11 mouse cellular contexts compared by ENCODE assay signal in genomic region chr7:5038940-5039339, GRCm38 (mm10). TPM values are rescaled to one million over a fixed set of nuclear protein-coding genes. Genes with fewer than 3 reads are reported as not detected.
DNase-seq lines count a peak whose midpoint lies in the region; ATAC-seq and TF ChIP-seq lines count a peak whose summit lies in the region.
"Had no signal": no experiment of that assay in that cellular context is flagged by ENCODE, and none has a peak within 500 bp of the region (broad histone marks: within the 10 kb centered on the region; RNA-seq: fewer than 3 reads in every experiment).

No protein-coding gene starts in this region.

- H3K9me3 ChIP-seq in heart, embryonic 10.5 days, result no peaks in the 10 kb centered on the region
- no peaks in the 10 kb centered on the region for H3K9me3 ChIP-seq in CH12.LX (replicated peaks; ENCODE audit: low read length)
- no peaks in the 10 kb centered on the region for H3K9me3 ChIP-seq in forebrain, embryonic 14.5 days (replicated peaks; ENCODE audit: control insufficient read depth, low read length)
- no peaks in the 10 kb centered on the region for H3K9me3 ChIP-seq in liver, embryonic 16.5 days (replicated peaks; ENCODE audit: control insufficient read depth, low read length)

- dilution Hi-C loops in CH12.LX (cut with MboI; ENCODE audit: extremely low pct_ligation_motif_present, extremely low pct_unique_long_range_greater_than_20kb, low sequenced_read_pairs), result no loop called here

- TF ChIP-seq EP300 in CH12.LX (IDR thresholded peaks at IDR 0.05; ENCODE audit: low read length), result no peak

- TF ChIP-seq CTCF in CH12.LX (conservative IDR thresholded peaks at IDR 0.05 in 1 of 2, IDR thresholded peaks at IDR 0.05 in 1 of 2; ENCODE audit: low read depth in 2 of 2, low read length in 2 of 2), result no peak

- intact Hi-C loops in left cerebral cortex, postnatal 14 days (cut with DNase I), result no loop called here

- peaks cover 35% of the 10 kb centered on the region for H3K36me3 ChIP-seq in heart, embryonic 10.5 days
- peaks cover 0 to 32% of the 10 kb centered on the region in 2 experiments for H3K36me3 ChIP-seq in CH12.LX (replicated peaks in 1 of 2; ENCODE audit: control insufficient read depth in 1 of 2, insufficient read depth in 1 of 2, low read length in 1 of 2)
- H3K36me3 ChIP-seq in forebrain, embryonic 14.5 days (ENCODE audit: control insufficient read depth, insufficient read depth, low read length), result peaks cover 14% of the 10 kb centered on the region
- no peaks in the 10 kb centered on the region for H3K36me3 ChIP-seq in liver, embryonic 16.5 days (ENCODE audit: control insufficient read depth, insufficient read depth)

- H3K27me3 ChIP-seq in heart, embryonic 10.5 days (ENCODE audit: insufficient read depth, poor library complexity, severe bottlenecking), result no peaks in the 10 kb centered on the region
- no peaks in the 10 kb centered on the region for H3K27me3 ChIP-seq in CH12.LX (replicated peaks)
- H3K27me3 ChIP-seq in forebrain, embryonic 14.5 days (replicated peaks; ENCODE audit: control insufficient read depth, insufficient read depth, low read length), result no peaks in the 10 kb centered on the region
- no peaks in the 10 kb centered on the region for H3K27me3 ChIP-seq in liver, embryonic 16.5 days (ENCODE audit: control insufficient read depth, insufficient read depth, low read depth, low read length)

- peak overlapping the region; percentile 89 for H3K4me2 ChIP-seq in CH12.LX (ENCODE audit: insufficient read depth, low read depth, poor library complexity, severe bottlenecking)
- H3K4me2 ChIP-seq in forebrain, embryonic 14.5 days (ENCODE audit: low read length), result peak overlapping the region; percentile 61
- peak overlapping the region; percentile 78 for H3K4me2 ChIP-seq in liver, embryonic 16.5 days (ENCODE audit: low read depth, low read length)

- H3K4me1 ChIP-seq in heart, embryonic 10.5 days, result peaks cover 13% of the 10 kb centered on the region; the same call in 1 of the 2 replicates
- peaks cover 4 to 17% of the 10 kb centered on the region in 2 experiments for H3K4me1 ChIP-seq in CH12.LX (ENCODE audit: control insufficient read depth in 1 of 2, insufficient read depth in 2 of 2)
- H3K4me1 ChIP-seq in forebrain, embryonic 14.5 days (ENCODE audit: control insufficient read depth, insufficient read depth, low read length), result 0 out of 2 replicates have a peak, but pooled peaks cover 8% of the 10 kb centered on the region
- H3K4me1 ChIP-seq in liver, embryonic 16.5 days (ENCODE audit: control insufficient read depth, low read depth, low read length), result peaks cover 14% of the 10 kb centered on the region

- 0 out of 2 replicates have a peak, but pooled peaks cover 5% of the 10 kb centered on the region for H3K79me2 ChIP-seq in CH12.LX (replicated peaks; ENCODE audit: control insufficient read depth, extremely low read depth, insufficient read depth, poor library complexity, severe bottlenecking)

- 35% methylated on average over 5 of the region's 5 CpGs for WGBS in heart, embryonic 10.5 days
- WGBS in forebrain, embryonic 14.5 days, result 40% methylated on average over 5 of the region's 5 CpGs
- WGBS in liver, embryonic 16.5 days (ENCODE audit: insufficient replicate concordance), result 22% methylated on average over 5 of the region's 5 CpGs

- no peak for TF ChIP-seq RAD21 in CH12.LX (IDR thresholded peaks at IDR 0.05; ENCODE audit: low read depth, low read length)

- peak overlapping the region; percentile 99 for H3K27ac ChIP-seq in heart, embryonic 10.5 days
- no peak overlapping the region for H3K27ac ChIP-seq in CH12.LX (ENCODE audit: insufficient read depth, low read depth)
- peak overlapping the region; percentile 94 for H3K27ac ChIP-seq in forebrain, embryonic 14.5 days (ENCODE audit: low read depth, low read length)
- H3K27ac ChIP-seq in liver, embryonic 16.5 days (ENCODE audit: low read length), result peak overlapping the region; percentile 95

- in situ Hi-C loops in CH12.LX (cut with MboI; ENCODE audit: low pct_ligation_motif_present, low pct_unique_long_range_greater_than_20kb, low sequenced_read_pairs), result no loop called here

- DNase-seq in heart, embryonic 10.5 days (ENCODE audit: low spot score), result no peak
- no peak for DNase-seq in heart, adult 11 months
- no peak for DNase-seq in CH12.LX (ENCODE audit: extremely low read depth)
- DNase-seq in forebrain, embryonic 14.5 days (ENCODE audit: low spot score), result no peak
- DNase-seq in cerebellum, adult 11 months, result no peak
- DNase-seq in left cerebral cortex, postnatal 14 days (ENCODE audit: low spot score in 2 of 2), result no peak

- TF ChIP-seq POLR2A in CH12.LX (IDR thresholded peaks at IDR 0.05; ENCODE audit: low read depth, low read length), result no peak

- no peak for ATAC-seq in forebrain, embryonic 14.5 days
- ATAC-seq in liver, embryonic 16.5 days (ENCODE audit: low read depth), result no peak
- no peak for ATAC-seq in megakaryocyte-erythroid progenitor cell, adult 5-6 weeks (replicated peaks; ENCODE audit: low FRiP score, low TSS enrichment, poor library complexity, severe bottlenecking)

- peak overlapping the region; percentile 87 for H3K4me3 ChIP-seq in heart, embryonic 10.5 days
- peak overlapping the region; percentile 57 to 90 (median 83) for H3K4me3 ChIP-seq in CH12.LX (replicated peaks in 1 of 3; ENCODE audit: low read depth in 2 of 3, low read length in 2 of 3, poor library complexity in 1 of 3)
- H3K4me3 ChIP-seq in forebrain, embryonic 14.5 days (ENCODE audit: low read depth, low read length), result peak overlapping the region; percentile 58
- H3K4me3 ChIP-seq in liver, embryonic 16.5 days (ENCODE audit: low read depth, low read length), result peak overlapping the region; percentile 88

- H3K9ac ChIP-seq in CH12.LX (ENCODE audit: insufficient read depth, low read depth), result peak overlapping the region; percentile 96
- H3K9ac ChIP-seq in forebrain, embryonic 14.5 days (ENCODE audit: low read length), result peak overlapping the region; percentile 76
- H3K9ac ChIP-seq in liver, embryonic 16.5 days (ENCODE audit: low read depth, low read length), result peak overlapping the region; percentile 88

TF ChIP-seq in CH12.LX, 34 proteins besides CTCF, POLR2A, EP300 and RAD21 (continues in another document):
- TF ChIP-seq ETS1 (conservative IDR thresholded peaks at IDR 0.05; ENCODE audit: low read depth, low read length), result no peak

RNA-seq across cellular contexts. Expression of gene Zfp784, which starts 0.7 kb away (rescaled TPM):
- polyA plus RNA-seq in heart, embryonic 10.5 days (2016; fragmentation: Nextera tagmentation; extraction: Ambion mirVana), result 3.9 and 4.5 TPM in 2 replicates
- total RNA-seq in CH12.LX (2012; rRNA removed) (1.0 and 1.5 TPM in 2 replicates), CH12.LX (2014; rRNA removed) (0.72 and 1.1 TPM in 2 replicates)
- 0.53 and 1.4 TPM in 2 replicates for polyA plus RNA-seq in CH12.LX (2012; ENCODE audit: insufficient read length, low read depth)
- polyA plus RNA-seq in forebrain, embryonic 14.5 days (2014; fragmentation: Nextera tagmentation; extraction: Ambion mirVana), result 6.2 and 6.3 TPM in 2 replicates
- 1.3 and 1.7 TPM in 2 replicates for polyA plus RNA-seq in liver, embryonic 16.5 days (2015; fragmentation: Nextera tagmentation; extraction: Ambion mirVana)
- total RNA-seq in megakaryocyte-erythroid progenitor cell, adult 5-6 weeks (2014; fragmentation: Nextera tagmentation), result 1.0 and 1.9 TPM in 2 replicates
- 0.09 and 2.9 TPM in 2 replicates for total RNA-seq in megakaryocyte-erythroid progenitor cell, adult 5-6 weeks (2017)
- 1 to 10 TPM; 5.4 TPM for total RNA-seq in left cerebral cortex, postnatal 14 days (2021)

RNA-seq across cellular contexts. Expression of gene 4632433K11Rik, which starts 5.0 kb away (rescaled TPM):
- polyA plus RNA-seq in heart, embryonic 10.5 days (2016; fragmentation: Nextera tagmentation; extraction: Ambion mirVana), result not detected in 2 replicates
- total RNA-seq in CH12.LX (2012; rRNA removed), result not detected in 2 replicates
- total RNA-seq in CH12.LX (2014; rRNA removed), result not detected in 2 replicates
- polyA plus RNA-seq in CH12.LX (2012; ENCODE audit: insufficient read length, low read depth), result not detected in 2 replicates
- polyA plus RNA-seq in forebrain, embryonic 14.5 days (2014; fragmentation: Nextera tagmentation; extraction: Ambion mirVana), result not detected in 2 replicates
- polyA plus RNA-seq in liver, embryonic 16.5 days (2015; fragmentation: Nextera tagmentation; extraction: Ambion mirVana), result not detected in 2 replicates
- total RNA-seq in megakaryocyte-erythroid progenitor cell, adult 5-6 weeks (2014; fragmentation: Nextera tagmentation), result 1.3 and 2.0 TPM in 2 replicates
- total RNA-seq in megakaryocyte-erythroid progenitor cell, adult 5-6 weeks (2017), result 0.23 TPM in 1 of 2 replicates, not detected in the other
- total RNA-seq in left cerebral cortex, postnatal 14 days (2021), result not detected
- polyA plus RNA-seq: CD4-positive, CD25-positive, alpha-beta regulatory T cell, adult 4 months; liver, adult 2 months; thymus, postnatal 0 days had no signal

RNA-seq across cellular contexts. Expression of gene Zfp580, which starts 12.4 kb away (rescaled TPM):
- polyA plus RNA-seq in heart, embryonic 10.5 days (2016; fragmentation: Nextera tagmentation; extraction: Ambion mirVana), result 17.6 and 21.4 TPM in 2 replicates
- total RNA-seq in CH12.LX (2012; rRNA removed) (1.6 and 2.6 TPM in 2 replicates), CH12.LX (2014; rRNA removed) (1.2 TPM in 2 replicates)
- polyA plus RNA-seq in CH12.LX (2012; ENCODE audit: insufficient read length, low read depth), result 9.4 and 15.6 TPM in 2 replicates
- 54.5 and 64.9 TPM in 2 replicates for polyA plus RNA-seq in forebrain, embryonic 14.5 days (2014; fragmentation: Nextera tagmentation; extraction: Ambion mirVana)
- 0.89 and 1.8 TPM in 2 replicates for polyA plus RNA-seq in liver, embryonic 16.5 days (2015; fragmentation: Nextera tagmentation; extraction: Ambion mirVana)
- total RNA-seq in megakaryocyte-erythroid progenitor cell, adult 5-6 weeks (2014; fragmentation: Nextera tagmentation), result 1.3 and 2.1 TPM in 2 replicates
- not detected in 2 replicates for total RNA-seq in megakaryocyte-erythroid progenitor cell, adult 5-6 weeks (2017)
- 10 to 100 TPM; 56.1 to 62.8 TPM for total RNA-seq in left cerebral cortex, postnatal 14 days (2021)

RNA-seq across cellular contexts. Expression of gene Ccdc106, which starts 18.6 kb away (rescaled TPM):
- polyA plus RNA-seq in heart, embryonic 10.5 days (2016; fragmentation: Nextera tagmentation; extraction: Ambion mirVana), result 1.4 and 4.7 TPM in 2 replicates
- total RNA-seq in CH12.LX (2012; rRNA removed) (0.46 and 0.81 TPM in 2 replicates), CH12.LX (2014; rRNA removed) (0.30 and 0.52 TPM in 2 replicates)
- polyA plus RNA-seq in CH12.LX (2012; ENCODE audit: insufficient read length, low read depth), result not detected in 2 replicates
- 36.1 and 45.5 TPM in 2 replicates for polyA plus RNA-seq in forebrain, embryonic 14.5 days (2014; fragmentation: Nextera tagmentation; extraction: Ambion mirVana)
- 0.16 and 0.40 TPM in 2 replicates for polyA plus RNA-seq in liver, embryonic 16.5 days (2015; fragmentation: Nextera tagmentation; extraction: Ambion mirVana)
- not detected in 2 replicates for total RNA-seq in megakaryocyte-erythroid progenitor cell, adult 5-6 weeks (2014; fragmentation: Nextera tagmentation)
- 0.42 and 0.56 TPM in 2 replicates for total RNA-seq in megakaryocyte-erythroid progenitor cell, adult 5-6 weeks (2017)
- total RNA-seq in left cerebral cortex, postnatal 14 days (2021), result 10 to 100 TPM; 65.7 to 68.5 TPM
- polyA plus RNA-seq: thymus, postnatal 0 days had no signal

RNA-seq across cellular contexts. Expression of gene Zfp865, which starts 18.8 kb away (rescaled TPM):
- polyA plus RNA-seq in heart, embryonic 10.5 days (2016; fragmentation: Nextera tagmentation; extraction: Ambion mirVana), result 3.8 and 4.4 TPM in 2 replicates
- 10.9 and 12.3 TPM in 2 replicates for total RNA-seq in CH12.LX (2012; rRNA removed)
- 3.7 and 4.0 TPM in 2 replicates for total RNA-seq in CH12.LX (2014; rRNA removed)
- polyA plus RNA-seq in CH12.LX (2012; ENCODE audit: insufficient read length, low read depth), result 18.3 and 21.0 TPM in 2 replicates
- 5.4 and 5.9 TPM in 2 replicates for polyA plus RNA-seq in forebrain, embryonic 14.5 days (2014; fragmentation: Nextera tagmentation; extraction: Ambion mirVana)
- 1.1 and 1.2 TPM in 2 replicates for polyA plus RNA-seq in liver, embryonic 16.5 days (2015; fragmentation: Nextera tagmentation; extraction: Ambion mirVana)
- 22.7 and 24.4 TPM in 2 replicates for total RNA-seq in megakaryocyte-erythroid progenitor cell, adult 5-6 weeks (2014; fragmentation: Nextera tagmentation)
- total RNA-seq in megakaryocyte-erythroid progenitor cell, adult 5-6 weeks (2017), result 7.8 and 9.8 TPM in 2 replicates
- 10 to 100 TPM; 34.1 to 35.2 TPM for total RNA-seq in left cerebral cortex, postnatal 14 days (2021)
